Mouse (Mus musculus) CH12.LX (cell line): ENCODE measurements around the gene Emc10. TPM values are rescaled to one million over a fixed set of nuclear protein-coding genes. Genes with fewer than 3 reads are reported as not detected.

Experiments used
- DNase-seq: peaks from one replicate; pipeline ENCODE4 v3.0.0-alpha.2; 2013; ENCODE audit errors: extremely low read depth
- H3K27ac ChIP-seq: 2 replicates; pipeline ENCODE4 v1.5.1; 2012; ENCODE audit warnings: low read depth, mild to moderate bottlenecking, control low read depth, moderate library complexity; ENCODE audit not compliant: insufficient read depth
- H3K27me3 ChIP-seq: replicated peaks from 2 replicates; pipeline ENCODE3; 2012; ENCODE audit warnings: inconsistent platforms
- H3K36me3 ChIP-seq, 2 experiments: replicated peaks in 1 of 2; 2 replicates each; pipeline versions ENCODE3 to v1.6.1; 2012; ENCODE audit warnings: inconsistent platforms in 1 of 2, low read length in 1 of 2, mild to moderate bottlenecking in 1 of 2, mixed read lengths in 1 of 2, moderate library complexity in 1 of 2; ENCODE audit not compliant: control insufficient read depth in 1 of 2, insufficient read depth in 1 of 2
- H3K4me1 ChIP-seq, 2 experiments: 2 replicates each; pipeline ENCODE4 v1.6.1; 2012; ENCODE audit warnings: inconsistent platforms in 1 of 2, moderate library complexity in 1 of 2; ENCODE audit not compliant: insufficient read depth in 2 of 2, control insufficient read depth in 1 of 2
- H3K4me2 ChIP-seq: 2 replicates; pipeline ENCODE4 v1.6.1; 2012; ENCODE audit warnings: low read depth, mild to moderate bottlenecking, control low read depth; ENCODE audit not compliant: poor library complexity, insufficient read depth, severe bottlenecking
- H3K4me3 ChIP-seq, 3 experiments: fragments of 150-350 bp in 1 of 3; sonication (generic) in 1 of 3; replicated peaks in 1 of 3; 2 replicates each; pipeline versions ENCODE3 to v1.5.1; 2011 to 2012; ENCODE audit warnings: low read depth in 2 of 3, low read length in 2 of 3, mild to moderate bottlenecking in 2 of 3, moderate library complexity in 2 of 3, control low read depth in 1 of 3, improper control_type of control experiment in 1 of 3, inconsistent platforms in 1 of 3, mixed read lengths in 1 of 3; ENCODE audit not compliant: poor library complexity in 1 of 3
- H3K79me2 ChIP-seq: replicated peaks from 2 replicates; pipeline ENCODE4 v1.6.1; 2012; ENCODE audit warnings: mild to moderate bottlenecking, moderate library complexity; ENCODE audit not compliant: control insufficient read depth, poor library complexity, insufficient read depth, severe bottlenecking; ENCODE audit errors: extremely low read depth
- H3K9ac ChIP-seq: 2 replicates; pipeline ENCODE4 v1.6.1; 2012; ENCODE audit warnings: low read depth, mild to moderate bottlenecking, control low read depth, moderate library complexity; ENCODE audit not compliant: insufficient read depth
- H3K9me3 ChIP-seq: replicated peaks from 2 replicates; pipeline ENCODE3; 2012; ENCODE audit warnings: low read length, inconsistent platforms, mixed read lengths
- BHLHE40 ChIP-seq: IDR thresholded peaks from 2 replicates; pipeline ENCODE4 v1.6.1; 2011; ENCODE audit warnings: mild to moderate bottlenecking, low read depth, low read length, improper control_type of control experiment
- CHD1 ChIP-seq: IDR thresholded peaks from 2 replicates; pipeline ENCODE4 v1.6.1; 2012; ENCODE audit warnings: low read depth, low read length, improper control_type of control experiment, inconsistent platforms
- CHD2 ChIP-seq: IDR thresholded peaks from 2 replicates; pipeline ENCODE4 v1.6.1; 2011; ENCODE audit warnings: low read length, improper control_type of control experiment
- CTCF ChIP-seq, 2 experiments: IDR thresholded peaks in 1 of 2; conservative IDR thresholded peaks in 1 of 2; 2 replicates each; pipeline ENCODE4 v1.5.1; 2011 to 2012; ENCODE audit warnings: low read depth in 2 of 2, low read length in 2 of 2, improper control_type of control experiment in 1 of 2, inconsistent platforms in 1 of 2, mild to moderate bottlenecking in 1 of 2, moderate library complexity in 1 of 2
- E2F4 ChIP-seq: IDR thresholded peaks from 2 replicates; pipeline ENCODE4 v1.6.1; 2011; ENCODE audit warnings: low read depth, low read length, improper control_type of control experiment; ENCODE audit not compliant: insufficient replicate concordance
- ELF1 ChIP-seq: IDR thresholded peaks from 2 replicates; pipeline ENCODE4 v1.6.1; 2014; ENCODE audit warnings: low read depth, mild to moderate bottlenecking, inconsistent platforms, low read length, improper control_type of control experiment
- EP300 ChIP-seq: IDR thresholded peaks from 2 replicates; pipeline ENCODE4 v1.6.1; 2011; ENCODE audit warnings: low read length, improper control_type of control experiment
- ETS1 ChIP-seq: conservative IDR thresholded peaks from 2 replicates; pipeline ENCODE4 v1.6.1; 2012; ENCODE audit warnings: low read depth, mild to moderate bottlenecking, inconsistent platforms, low read length, improper control_type of control experiment, moderate library complexity
- GABPA ChIP-seq: IDR thresholded peaks from 2 replicates; pipeline ENCODE4 v1.6.1; 2012; ENCODE audit warnings: low read depth, low read length, improper control_type of control experiment, inconsistent platforms; ENCODE audit not compliant: insufficient replicate concordance
- IRF4 ChIP-seq: IDR thresholded peaks from 2 replicates; pipeline ENCODE4 v1.6.1; 2014; ENCODE audit warnings: low read depth, mild to moderate bottlenecking, inconsistent platforms, low read length, improper control_type of control experiment
- JUN ChIP-seq: IDR thresholded peaks from 2 replicates; pipeline ENCODE4 v1.6.1; 2011; ENCODE audit warnings: low read depth, mild to moderate bottlenecking, low read length, improper control_type of control experiment, moderate library complexity; ENCODE audit not compliant: insufficient read depth
- JUND ChIP-seq: conservative IDR thresholded peaks from 2 replicates; pipeline ENCODE4 v1.6.1; 2011; ENCODE audit warnings: low read depth, low read length, improper control_type of control experiment
- KAT2A ChIP-seq: IDR thresholded peaks from 2 replicates; pipeline ENCODE4 v1.6.1; 2012; ENCODE audit warnings: low read length, improper control_type of control experiment, inconsistent platforms; ENCODE audit not compliant: insufficient replicate concordance
- MAFK ChIP-seq: IDR thresholded peaks from 2 replicates; pipeline ENCODE4 v1.6.1; 2011; ENCODE audit warnings: low read length, improper control_type of control experiment; ENCODE audit not compliant: insufficient replicate concordance
- MAX ChIP-seq: IDR thresholded peaks from 2 replicates; pipeline ENCODE4 v1.6.1; 2011; ENCODE audit warnings: low read length, improper control_type of control experiment
- MEF2A ChIP-seq: IDR thresholded peaks from 2 replicates; pipeline ENCODE4 v1.6.1; 2014; ENCODE audit warnings: low read depth, mild to moderate bottlenecking, inconsistent platforms, low read length, improper control_type of control experiment, borderline replicate concordance
- MXI1 ChIP-seq: IDR thresholded peaks from 2 replicates; pipeline ENCODE4 v1.6.1; 2011; ENCODE audit warnings: mild to moderate bottlenecking, low read depth, low read length, improper control_type of control experiment
- MYC ChIP-seq: IDR thresholded peaks from 2 replicates; pipeline ENCODE4 v1.6.1; 2011; ENCODE audit warnings: low read depth, mild to moderate bottlenecking, improper control_type of control experiment, low read length
- POLR2A ChIP-seq: IDR thresholded peaks from 2 replicates; pipeline ENCODE4 v1.6.1; 2011; ENCODE audit warnings: low read depth, mild to moderate bottlenecking, improper control_type of control experiment, low read length
- POLR2AphosphoS2 ChIP-seq: IDR thresholded peaks from 2 replicates; pipeline ENCODE4 v1.6.1; 2011; ENCODE audit warnings: low read depth, low read length, improper control_type of control experiment
- RCOR1 ChIP-seq: conservative IDR thresholded peaks from 2 replicates; pipeline ENCODE4 v1.6.1; 2012; ENCODE audit warnings: low read depth, mild to moderate bottlenecking, inconsistent platforms, low read length, improper control_type of control experiment
- SMC3 ChIP-seq: IDR thresholded peaks from 2 replicates; pipeline ENCODE4 v1.6.1; 2011; ENCODE audit warnings: low read depth, low read length, improper control_type of control experiment
- TCF12 ChIP-seq: IDR thresholded peaks from 2 replicates; pipeline ENCODE4 v1.6.1; 2014; ENCODE audit warnings: low read depth, mild to moderate bottlenecking, inconsistent platforms, low read length, improper control_type of control experiment
- ZC3H11A ChIP-seq: IDR thresholded peaks from 2 replicates; pipeline ENCODE4 v1.6.1; 2012; ENCODE audit warnings: low read depth, mild to moderate bottlenecking, inconsistent platforms, low read length, improper control_type of control experiment
- ZNF384 ChIP-seq: IDR thresholded peaks from 2 replicates; pipeline ENCODE4 v1.6.1; 2012; ENCODE audit warnings: low read depth, low read length, improper control_type of control experiment, inconsistent platforms
- dilution Hi-C: fragments of 300-500 bp; cut with MboI; formaldehyde crosslinking; loops from 2 replicates; pipeline ENCODE4 v1.14.3; 2020; ENCODE audit warnings: low sequenced_read_pairs; ENCODE audit not compliant: extremely low pct_unique_long_range_greater_than_20kb, extremely low pct_ligation_motif_present
- in situ Hi-C: fragments of 300-500 bp; cut with MboI; formaldehyde crosslinking; loops from 3 replicates; pipeline ENCODE4 v1.14.3; 2019; ENCODE audit warnings: low sequenced_read_pairs, low pct_ligation_motif_present, low pct_unique_long_range_greater_than_20kb, mixed read lengths
- polyA plus RNA-seq: library from polyadenylated mRNA; unstranded; fragments of >175 nt; gene quantifications from 2 replicates; pipeline ENCODE4 v1.2.1, GENCODE M21; 2012; ENCODE audit warnings: low read depth; ENCODE audit not compliant: insufficient read length
- total RNA-seq, 2 experiments: library from RNA; depleted of rRNA; stranded (reverse); fragments of 300-350 nt in 1 of 2; fragments of >200 nt in 1 of 2; gene quantifications; 2 replicates each; pipeline ENCODE4 v1.2.3; 2012 to 2014

Gene Emc10
- total and polyA plus RNA-seq, 3 experiments: 14.4 to 49.1 (median 32.4) TPM

DNA sequence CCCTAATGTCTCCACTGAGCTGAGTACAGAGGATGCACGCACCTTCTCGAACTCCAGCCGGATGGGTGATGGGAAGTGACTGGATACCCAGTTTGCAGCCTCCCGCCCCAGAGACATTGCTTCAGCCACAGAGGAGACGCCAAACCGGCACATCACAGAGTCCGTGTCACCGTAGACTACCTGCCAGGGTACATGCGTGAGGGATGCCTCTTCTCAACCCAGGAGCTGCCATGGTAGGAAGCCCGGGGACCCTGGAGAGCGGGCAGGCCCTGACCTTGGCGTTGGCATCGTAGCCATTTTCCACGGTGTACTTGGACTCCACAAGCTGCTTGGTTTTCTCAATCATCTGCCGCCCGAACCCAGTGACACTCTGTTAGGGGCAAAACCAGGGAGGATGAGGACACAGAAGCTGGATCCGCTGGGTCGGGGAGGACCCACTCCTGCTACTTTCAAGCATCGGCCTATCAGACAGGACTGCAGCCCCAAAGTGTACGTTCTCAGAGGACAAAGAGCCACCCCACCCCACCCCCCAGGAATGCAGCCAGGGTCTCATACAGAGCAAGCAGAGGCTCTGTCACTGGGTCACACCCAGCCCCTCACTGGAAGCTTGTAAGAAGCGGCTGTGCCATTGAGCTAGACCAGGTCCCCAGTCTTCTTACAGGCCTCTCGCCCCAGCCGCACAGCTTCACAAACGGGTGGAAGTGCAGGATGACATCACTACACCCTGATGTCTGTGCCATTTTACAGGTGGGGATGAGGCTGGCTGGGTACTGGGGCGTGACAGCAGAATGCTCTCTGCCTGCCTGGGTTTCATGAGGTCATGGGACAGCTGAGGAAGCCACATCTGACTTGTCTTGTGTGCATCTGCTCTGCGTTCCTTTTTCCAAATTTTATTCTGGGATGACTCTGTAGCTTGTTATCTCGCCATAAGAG, 39.6 kb upstream of the Emc10 start (continued):
- TF ChIP-seq BHLHE40 (peak; percentile 77), TCF12 (peak; percentile 88), KAT2A (no peak), MAX (no peak), IRF4 (peak; percentile 75)

DNA sequence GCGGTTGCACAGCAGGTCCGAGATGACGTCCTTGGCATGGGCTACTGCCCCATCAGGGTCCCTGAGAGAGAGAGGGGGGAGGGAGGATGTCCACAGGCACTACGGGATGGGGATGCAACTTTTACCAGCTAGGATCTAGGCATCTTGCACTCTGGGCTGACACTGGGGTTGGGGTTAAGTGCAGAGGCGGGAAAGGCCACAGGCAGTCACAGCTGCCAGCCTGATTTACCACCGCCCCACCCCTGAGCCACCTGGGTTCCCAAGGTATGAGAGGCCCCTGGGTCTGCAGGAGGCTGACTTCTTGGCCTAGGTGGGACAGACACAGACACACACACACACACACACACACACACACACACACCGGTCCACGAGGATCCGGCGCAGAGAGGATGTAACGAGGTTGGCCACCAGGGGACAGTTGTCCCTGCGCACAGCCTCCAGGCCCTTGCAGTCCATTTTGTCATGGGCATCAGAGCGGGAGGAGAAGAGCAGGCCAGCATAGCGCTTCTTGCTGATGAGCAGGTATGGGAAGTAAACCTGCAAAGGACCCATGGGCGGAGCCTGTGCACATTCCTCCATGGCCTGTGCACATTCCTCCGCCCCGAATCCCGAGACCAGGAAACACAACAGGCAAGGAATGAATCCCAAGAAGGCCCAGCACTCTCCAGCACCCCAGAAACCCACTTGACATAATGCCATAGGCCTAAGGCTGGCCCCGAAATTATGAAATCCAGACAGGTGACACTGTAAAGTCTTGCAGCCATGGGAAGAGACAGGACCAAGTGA, 38.5 kb upstream of the Emc10 start:
- Histone ChIP-seq H3K4me2 (peak overlapping the region; percentile 24; the same call in 1 of the 2 replicates), H3K27ac (peak overlapping the region; percentile 98), H3K27me3 (no peaks in the 10 kb centered on the region), H3K79me2 (peaks cover 6% of the 10 kb centered on the region), H3K4me3 (peak overlapping the region in 1 of 3 experiments; percentile 1), H3K9ac (no peak overlapping the region), H3K36me3 (peaks cover 45 to 68% of the 10 kb centered on the region in 2 experiments), H3K9me3 (no peaks in the 10 kb centered on the region), H3K4me1 (peaks cover 53 to 72% of the 10 kb centered on the region in 2 experiments)
- TF ChIP-seq RCOR1: no peak
- peak in 1 of 2 experiments; percentile 41; a peak in 2 of 4 replicates for TF ChIP-seq CTCF (conservative IDR thresholded peaks at IDR 0.05 in 1 of 2, IDR thresholded peaks at IDR 0.05 in 1 of 2; ENCODE audit: low read depth in 2 of 2, low read length in 2 of 2)
- TF ChIP-seq SMC3: peak; percentile 40
- TF ChIP-seq TCF12: peak; percentile 88; the same call in 1 of the 2 replicates
- TF ChIP-seq EP300: peak; percentile 26; the same call in 1 of the 2 replicates
- peak; percentile 64 for DNase-seq
- dilution Hi-C loops: no loop called here
- in situ Hi-C loops: no loop called here

- peak; percentile 91 for DNase-seq
- Histone ChIP-seq H3K27me3 (no peaks in the 10 kb centered on the region), H3K4me2 (peak overlapping the region; percentile 52), H3K36me3 (peaks cover 39 to 68% of the 10 kb centered on the region in 2 experiments), H3K4me3 (peak overlapping the region in 1 of 3 experiments; percentile 1), H3K9me3 (no peaks in the 10 kb centered on the region), H3K4me1 (peaks cover 53 to 72% of the 10 kb centered on the region in 2 experiments), H3K9ac (no peak overlapping the region), H3K27ac (peak overlapping the region; percentile 98), H3K79me2 (peaks cover 10% of the 10 kb centered on the region)
- in situ Hi-C loops: no loop called here
- dilution Hi-C loops: no loop called here
- TF ChIP-seq ETS1 (peak; percentile 79), ELF1 (peak; percentile 73), BHLHE40 (peak; percentile 89), MYC (no peak), JUND (no peak), CHD2 (0 out of 2 replicates have a peak, but pooled peaks have one; percentile 22), RCOR1 (peak; percentile 65; the same call in 1 of the 2 replicates), TCF12 (peak; percentile 95), MAFK (no peak), CTCF (conservative IDR thresholded peaks at IDR 0.05 in 1 of 2, IDR thresholded peaks at IDR 0.05 in 1 of 2; ENCODE audit: low read depth in 2 of 2, low read length in 2 of 2) (no peak), ZNF384 (no peak), POLR2AphosphoS2 (no peak), IRF4 (peak; percentile 97), MEF2A (peak; percentile 63; the same call in 1 of the 2 replicates), MXI1 (no peak), SMC3 (no peak), ZC3H11A (no peak), POLR2A (no peak), JUN (no peak), CHD1 (no peak), GABPA (no peak), E2F4 (no peak)
These were observed 37.9 kb upstream of the Emc10 start for GRCm38 (mm10) chr7:44534242-44534641.
